Mouse (Mus musculus): ENCODE results near the gene Per1. TPM values are rescaled to one million over a fixed set of nuclear protein-coding genes. Genes with fewer than 3 reads are reported as not detected.

The Per1 gene
- total and polyA plus RNA-seq, 3 experiments: 55.0 to 76.1 (median 75.9) TPM

GRCm38 (mm10) chr11:69064259-69065133 lies 30.5 kb upstream of the Per1 start:
- no peak for DNase-seq

- no peak for DNase-seq
These were observed 29.6 kb upstream of the Per1 start for GRCm38 (mm10) chr11:69065394-69065925.

GRCm38 (mm10) chr11:69066163-69066861 lies 28.7 kb upstream of the Per1 start:
- DNase-seq: peak; percentile 77

- DNase-seq: peak; percentile 93
These were observed 28.1 kb upstream of the Per1 start for GRCm38 (mm10) chr11:69066956-69067355.

- DNase-seq: peak; percentile 67
These were observed 27.4 kb upstream of the Per1 start for GRCm38 (mm10) chr11:69067601-69068000.

GRCm38 (mm10) chr11:69070093-69070492 lies 24.9 kb upstream of the Per1 start:
- peak; percentile 59 for DNase-seq

GRCm38 (mm10) chr11:69070590-69071222 lies 24.3 kb upstream of the Per1 start, which contains the start of gene Tmem107:
Gene Tmem107 (plus strand): TSS chr11:69070806.
- DNase-seq: peak; percentile 95

GRCm38 (mm10) chr11:69071262-69071661 lies 23.8 kb upstream of the Per1 start:
- no peak for DNase-seq

- no peak for DNase-seq
These were observed 22.8 kb upstream of the Per1 start for GRCm38 (mm10) chr11:69072234-69072633.

GRCm38 (mm10) chr11:69072666-69073064 lies 22.4 kb upstream of the Per1 start:
- DNase-seq: no peak

GRCm38 (mm10) chr11:69073065-69073888 lies 21.7 kb upstream of the Per1 start:
- peak; percentile 85 for DNase-seq

GRCm38 (mm10) chr11:69073951-69074775 lies 20.9 kb upstream of the Per1 start:
- no peak for DNase-seq

- DNase-seq: no peak
These were observed 20.3 kb upstream of the Per1 start for GRCm38 (mm10) chr11:69074776-69075069.

- DNase-seq: peak; percentile 4
These were observed 19.1 kb upstream of the Per1 start for GRCm38 (mm10) chr11:69075764-69076479.

- DNase-seq: peak; percentile 70
These were observed 18.4 kb upstream of the Per1 start for GRCm38 (mm10) chr11:69076572-69076971.

- DNase-seq: peak; percentile 55
These were observed 17.7 kb upstream of the Per1 start for GRCm38 (mm10) chr11:69077316-69077715.

- DNase-seq: no peak
These were observed 17.0 kb upstream of the Per1 start for GRCm38 (mm10) chr11:69078041-69078440.

GRCm38 (mm10) chr11:69078805-69079438 lies 16.1 kb upstream of the Per1 start:
- DNase-seq: peak; percentile 62

- no peak for DNase-seq
These were observed 14.7 kb upstream of the Per1 start for GRCm38 (mm10) chr11:69080102-69080854.
